Mouse (Mus musculus): ENCODE measurements around the gene Exoc2. TPM values are rescaled to one million over a fixed set of nuclear protein-coding genes. Genes with fewer than 3 reads are reported as not detected.

The Exoc2 gene
- polyA plus RNA-seq, 1 experiment from 2014 or later: 47.0 TPM

GRCm38 (mm10) chr13:30833476-30834149 is 140.3 kb downstream of the Exoc2 start:
- no peaks in the 10 kb centered on the region for H3K27me3 ChIP-seq (ENCODE audit: insufficient read depth, low read length)
- H3K36me3 ChIP-seq (ENCODE audit: insufficient read depth): no peaks in the 10 kb centered on the region
- no peaks in the 10 kb centered on the region for H3K9me3 ChIP-seq (ENCODE audit: low read depth, low read length)
- H3K4me3 ChIP-seq (ENCODE audit: low read depth, low read length): no peak overlapping the region
- H3K4me1 ChIP-seq (ENCODE audit: insufficient read depth): no peaks in the 10 kb centered on the region
- no peak overlapping the region for H3K9ac ChIP-seq
- DNase-seq: no peak
- no peak overlapping the region for H3K27ac ChIP-seq (ENCODE audit: low read depth)
- 53% methylated on average over 6 of the region's 6 CpGs for WGBS
- ATAC-seq (ENCODE audit: insufficient read depth): no peak
- no peak overlapping the region for H3K4me2 ChIP-seq
- TF ChIP-seq CTCF (IDR thresholded peaks at IDR 0.05; ENCODE audit: low read depth): no peak

- ATAC-seq (ENCODE audit: insufficient read depth): no peak
- WGBS: 57% methylated on average over 6 of the region's 6 CpGs
- Histone ChIP-seq H3K9me3 (ENCODE audit: low read depth, low read length) (no peaks in the 10 kb centered on the region), H3K4me3 (ENCODE audit: low read depth, low read length) (no peak overlapping the region), H3K27ac (ENCODE audit: low read depth) (no peak overlapping the region), H3K27me3 (ENCODE audit: insufficient read depth, low read length) (no peaks in the 10 kb centered on the region), H3K4me1 (ENCODE audit: insufficient read depth) (no peaks in the 10 kb centered on the region), H3K9ac (no peak overlapping the region), H3K36me3 (ENCODE audit: insufficient read depth) (0 out of 2 replicates have a peak, but pooled peaks cover 3% of the 10 kb centered on the region), H3K4me2 (no peak overlapping the region)
- no peak for TF ChIP-seq CTCF (IDR thresholded peaks at IDR 0.05; ENCODE audit: low read depth)
- no peak for DNase-seq
Observed at GRCm38 (mm10) chr13:30831369-30831768, 142.5 kb downstream of the Exoc2 start.

- H3K9me3 ChIP-seq (ENCODE audit: low read depth, low read length): no peaks in the 10 kb centered on the region
- H3K9ac ChIP-seq: no peak overlapping the region
- no peak for DNase-seq
- no peak overlapping the region for H3K27ac ChIP-seq (ENCODE audit: low read depth)
- no peak overlapping the region for H3K4me2 ChIP-seq
- H3K4me3 ChIP-seq (ENCODE audit: low read depth, low read length): no peak overlapping the region
- peaks cover 13% of the 10 kb centered on the region for H3K36me3 ChIP-seq (ENCODE audit: insufficient read depth)
- WGBS: 90% methylated on average over 7 of the region's 7 CpGs
- no peaks in the 10 kb centered on the region for H3K27me3 ChIP-seq (ENCODE audit: insufficient read depth, low read length)
- no peak for ATAC-seq (ENCODE audit: insufficient read depth)
- TF ChIP-seq CTCF (IDR thresholded peaks at IDR 0.05; ENCODE audit: low read depth): no peak
- no peaks in the 10 kb centered on the region for H3K4me1 ChIP-seq (ENCODE audit: insufficient read depth)
Observed at GRCm38 (mm10) chr13:30826511-30826910, 147.4 kb downstream of the Exoc2 start.

- Histone ChIP-seq H3K27me3 (ENCODE audit: insufficient read depth, low read length) (no peaks in the 10 kb centered on the region), H3K4me1 (ENCODE audit: insufficient read depth) (no peaks in the 10 kb centered on the region), H3K27ac (ENCODE audit: low read depth) (no peak overlapping the region), H3K4me3 (ENCODE audit: low read depth, low read length) (no peak overlapping the region), H3K9me3 (ENCODE audit: low read depth, low read length) (no peaks in the 10 kb centered on the region), H3K36me3 (ENCODE audit: insufficient read depth) (peaks cover 18% of the 10 kb centered on the region), H3K9ac (no peak overlapping the region), H3K4me2 (no peak overlapping the region)
- WGBS: 53% methylated on average over 3 of the region's 3 CpGs
- no peak for TF ChIP-seq CTCF (IDR thresholded peaks at IDR 0.05; ENCODE audit: low read depth)
- DNase-seq (no peak), ATAC-seq (ENCODE audit: insufficient read depth) (no peak)
Observed at GRCm38 (mm10) chr13:30824903-30825302, 149.0 kb downstream of the Exoc2 start.

GRCm38 (mm10) chr13:30820555-30820954 is 153.3 kb downstream of the Exoc2 start:
- Histone ChIP-seq H3K9me3 (ENCODE audit: low read depth, low read length) (no peaks in the 10 kb centered on the region), H3K4me3 (ENCODE audit: low read depth, low read length) (no peak overlapping the region), H3K27ac (ENCODE audit: low read depth) (no peak overlapping the region), H3K9ac (no peak overlapping the region), H3K27me3 (ENCODE audit: insufficient read depth, low read length) (no peaks in the 10 kb centered on the region), H3K4me2 (no peak overlapping the region), H3K36me3 (ENCODE audit: insufficient read depth) (peaks cover 35% of the 10 kb centered on the region), H3K4me1 (ENCODE audit: insufficient read depth) (no peaks in the 10 kb centered on the region)
- TF ChIP-seq CTCF (IDR thresholded peaks at IDR 0.05; ENCODE audit: low read depth): no peak
- ATAC-seq (ENCODE audit: insufficient read depth) (no peak), DNase-seq (no peak)
- WGBS: 79% methylated on average over 7 of the region's 7 CpGs

GRCm38 (mm10) chr13:30819891-30820290 is 154.0 kb downstream of the Exoc2 start:
- no peak for ATAC-seq (ENCODE audit: insufficient read depth)
- TF ChIP-seq CTCF (IDR thresholded peaks at IDR 0.05; ENCODE audit: low read depth): no peak
- no peak for DNase-seq
- 82% methylated on average over 2 of the region's 2 CpGs for WGBS
- Histone ChIP-seq H3K4me2 (no peak overlapping the region), H3K9ac (no peak overlapping the region), H3K36me3 (ENCODE audit: insufficient read depth) (peaks cover 41% of the 10 kb centered on the region), H3K27ac (ENCODE audit: low read depth) (no peak overlapping the region), H3K27me3 (ENCODE audit: insufficient read depth, low read length) (no peaks in the 10 kb centered on the region), H3K4me3 (ENCODE audit: low read depth, low read length) (no peak overlapping the region), H3K4me1 (ENCODE audit: insufficient read depth) (no peaks in the 10 kb centered on the region), H3K9me3 (ENCODE audit: low read depth, low read length) (no peaks in the 10 kb centered on the region)

- H3K4me2 ChIP-seq: no peak overlapping the region
Observed at GRCm38 (mm10) chr13:30817436-30817835, 156.5 kb downstream of the Exoc2 start.

More at GRCm38 (mm10) chr13:30817436-30817835, 156.5 kb downstream of the Exoc2 start:
- Histone ChIP-seq H3K27ac (ENCODE audit: low read depth) (no peak overlapping the region), H3K36me3 (ENCODE audit: insufficient read depth) (peaks cover 42% of the 10 kb centered on the region), H3K4me1 (ENCODE audit: insufficient read depth) (no peaks in the 10 kb centered on the region), H3K9me3 (ENCODE audit: low read depth, low read length) (no peaks in the 10 kb centered on the region), H3K4me3 (ENCODE audit: low read depth, low read length) (no peak overlapping the region), H3K9ac (no peak overlapping the region), H3K27me3 (ENCODE audit: insufficient read depth, low read length) (no peaks in the 10 kb centered on the region)
- DNase-seq: no peak
- TF ChIP-seq CTCF (IDR thresholded peaks at IDR 0.05; ENCODE audit: low read depth): no peak
- WGBS: 94% methylated on average over 5 of the region's 5 CpGs
- ATAC-seq (ENCODE audit: insufficient read depth): no peak

Measured in lung, embryonic 14.5 days (tissue).